Mouse (Mus musculus) midbrain, embryonic 16.5 days (tissue): Measurements from ENCODE around the gene Cln3. TPM values are rescaled to one million over a fixed set of nuclear protein-coding genes. Genes with fewer than 3 reads are reported as not detected.

ENCODE experiments used
- ATAC-seq: fragments of 200-750 bp; cut with Nextera tagmentation; 2 replicates; pipeline ENCODE4 v1.8.0; 2017; ENCODE audit warnings: moderate TSS enrichment
- H3K27ac ChIP-seq: fragments of 300-500 bp; sonication (generic); 2 replicates; pipeline ENCODE4 v1.5.1; 2014; ENCODE audit warnings: mild to moderate bottlenecking, low read length, mixed read lengths
- H3K27me3 ChIP-seq: fragments of 300-500 bp; sonication (generic); 2 replicates; pipeline ENCODE4 v1.6.1; 2014; ENCODE audit warnings: low read depth, low read length, mixed read lengths; ENCODE audit not compliant: control insufficient read depth, insufficient read depth
- H3K36me3 ChIP-seq: fragments of 300-500 bp; sonication (generic); 2 replicates; pipeline ENCODE4 v1.6.1; 2014; ENCODE audit warnings: mild to moderate bottlenecking, low read length, moderate library complexity, mixed read lengths; ENCODE audit not compliant: control insufficient read depth, insufficient read depth
- H3K4me1 ChIP-seq: fragments of 300-500 bp; sonication (generic); 2 replicates; pipeline ENCODE4 v1.6.1; 2014; ENCODE audit warnings: mild to moderate bottlenecking, low read length, mixed read lengths; ENCODE audit not compliant: control insufficient read depth, insufficient read depth
- H3K4me2 ChIP-seq: fragments of 300-500 bp; sonication (generic); 2 replicates; pipeline ENCODE4 v1.6.1; 2014; ENCODE audit warnings: mild to moderate bottlenecking, low read length, mixed read lengths
- H3K4me3 ChIP-seq: fragments of 300-500 bp; sonication (generic); 2 replicates; pipeline ENCODE4 v1.5.1; 2014; ENCODE audit warnings: low read depth, mild to moderate bottlenecking, low read length, moderate library complexity, mixed read lengths
- H3K9ac ChIP-seq: fragments of 300-500 bp; sonication (generic); 2 replicates; pipeline ENCODE4 v1.6.1; 2014; ENCODE audit warnings: low read depth, low read length, mixed read lengths
- H3K9me3 ChIP-seq: fragments of 300-500 bp; sonication (generic); replicated peaks from 2 replicates; pipeline ENCODE4 v1.6.1; 2014; ENCODE audit warnings: mild to moderate bottlenecking, low read length, mixed read lengths; ENCODE audit not compliant: control insufficient read depth, poor library complexity, severe bottlenecking
- WGBS: fragments of 180-500 bp; shearing (Covaris S2); extraction: QIAGEN DNeasy Blood & Tissue Kit; methylation state at CpG from one replicate; pipeline ENCODE4 v1.1.7; 2014; 5-methylcytosine and 5-hydroxymethylcytosine counted together
- polyA plus RNA-seq: library from polyadenylated mRNA; unstranded; fragments of >200 nt; fragmentation: Nextera tagmentation; extraction: Ambion mirVana; gene quantifications from 2 replicates; pipeline ENCODE4 v1.2.1, GENCODE M21; 2015

The Cln3 gene
- polyA plus RNA-seq, 1 experiment from 2014 or later, result 37.7 TPM

- H3K4me2 ChIP-seq, result peak overlapping the region; percentile 93
- H3K4me1 ChIP-seq, result peaks cover 16% of the 10 kb centered on the region
- peak overlapping the region; percentile 78 for H3K27ac ChIP-seq
- no peaks in the 10 kb centered on the region for H3K9me3 ChIP-seq
- H3K27me3 ChIP-seq, result no peaks in the 10 kb centered on the region; the same call in 1 of the 2 replicates
- H3K4me3 ChIP-seq, result peak overlapping the region; percentile 45
- peak overlapping the region; percentile 69 for H3K9ac ChIP-seq
- peak; percentile 88 for ATAC-seq
- no peaks in the 10 kb centered on the region for H3K36me3 ChIP-seq
- 0% methylated on average over 22 of the region's 22 CpGs for WGBS
These were observed 2.3 kb downstream of the Cln3 start for GRCm38 (mm10) chr7:126583251-126583709.

- Histone ChIP-seq H3K27me3 (no peaks in the 10 kb centered on the region; the same call in 1 of the 2 replicates), H3K9ac (peak overlapping the region; percentile 69), H3K4me3 (peak overlapping the region; percentile 45), H3K36me3 (no peaks in the 10 kb centered on the region), H3K4me2 (peak overlapping the region; percentile 93), H3K27ac (peak overlapping the region; percentile 78; the same call in 1 of the 2 replicates), H3K4me1 (peaks cover 16% of the 10 kb centered on the region), H3K9me3 (no peaks in the 10 kb centered on the region)
- 1% methylated on average over 20 of the region's 20 CpGs for WGBS
- ATAC-seq, result peak; percentile 68
These were observed 2.9 kb downstream of the Cln3 start for GRCm38 (mm10) chr7:126582759-126583158.

GRCm38 (mm10) chr7:126581661-126582060 is 4.0 kb downstream of the Cln3 start:
- Histone ChIP-seq H3K4me1 (peaks cover 16% of the 10 kb centered on the region), H3K4me3 (no peak overlapping the region), H3K9ac (no peak overlapping the region), H3K4me2 (peak overlapping the region; percentile 18; the same call in 1 of the 2 replicates), H3K27me3 (no peaks in the 10 kb centered on the region), H3K27ac (no peak overlapping the region), H3K9me3 (no peaks in the 10 kb centered on the region), H3K36me3 (no peaks in the 10 kb centered on the region)
- 81% methylated on average over 6 of the region's 6 CpGs for WGBS
- ATAC-seq, result no peak

- 61% methylated on average over 8 of the region's 8 CpGs for WGBS
- no peak overlapping the region for H3K4me3 ChIP-seq
- ATAC-seq, result no peak
- H3K9me3 ChIP-seq, result no peaks in the 10 kb centered on the region
- H3K27me3 ChIP-seq, result no peaks in the 10 kb centered on the region
- H3K36me3 ChIP-seq, result peaks cover 8% of the 10 kb centered on the region; the same call in 1 of the 2 replicates
- no peak overlapping the region for H3K9ac ChIP-seq
- no peak overlapping the region for H3K4me2 ChIP-seq
- no peak overlapping the region for H3K27ac ChIP-seq
- peaks cover 16% of the 10 kb centered on the region for H3K4me1 ChIP-seq
These were observed 6.4 kb downstream of the Cln3 start for GRCm38 (mm10) chr7:126579172-126579571.

- Histone ChIP-seq H3K9me3 (no peaks in the 10 kb centered on the region), H3K27ac (no peak overlapping the region), H3K27me3 (no peaks in the 10 kb centered on the region), H3K4me1 (peaks cover 10% of the 10 kb centered on the region), H3K4me2 (no peak overlapping the region), H3K36me3 (peaks cover 11% of the 10 kb centered on the region), H3K9ac (no peak overlapping the region), H3K4me3 (no peak overlapping the region)
- ATAC-seq, result no peak
- WGBS, result 51% methylated on average over 8 of the region's 8 CpGs
These were observed 8.7 kb downstream of the Cln3 start for GRCm38 (mm10) chr7:126576946-126577345.

GRCm38 (mm10) chr7:126566094-126566765 is 19.4 kb downstream of the Cln3 start, which contains the start of gene Eif3c:
Gene Eif3c (minus strand): TSS chr7:126566411.
- Histone ChIP-seq H3K9ac (peak within 1 kb of the TSS; percentile 88), H3K9me3 (no peaks in the 10 kb centered on the region), H3K4me2 (peak within 1 kb of the TSS; percentile 93), H3K36me3 (peaks cover 20% of the 10 kb centered on the region), H3K27ac (peak within 1 kb of the TSS; percentile 81), H3K27me3 (no peaks in the 10 kb centered on the region), H3K4me3 (peak within 1 kb of the TSS; percentile 98), H3K4me1 (peaks cover 8% of the 10 kb centered on the region)
- ATAC-seq, result peak; percentile 97
- under 1% methylated on average over 46 of the region's 46 CpGs for WGBS

- H3K9me3 ChIP-seq, result no peaks in the 10 kb centered on the region
These were observed 19.9 kb downstream of the Cln3 start for GRCm38 (mm10) chr7:126565693-126566092.

GRCm38 (mm10) chr7:126556635-126557034 is 29.0 kb downstream of the Cln3 start:
- no peak for ATAC-seq
- Histone ChIP-seq H3K9me3 (no peaks in the 10 kb centered on the region), H3K4me1 (no peaks in the 10 kb centered on the region), H3K36me3 (peaks cover 71% of the 10 kb centered on the region), H3K4me2 (no peak overlapping the region), H3K9ac (no peak overlapping the region), H3K27ac (no peak overlapping the region), H3K27me3 (no peaks in the 10 kb centered on the region), H3K4me3 (no peak overlapping the region)
- WGBS, result 92% methylated on average over 5 of the region's 5 CpGs

More at GRCm38 (mm10) chr7:126565693-126566092, 19.9 kb downstream of the Cln3 start:
- Histone ChIP-seq H3K4me3 (peak overlapping the region; percentile 98), H3K9ac (peak overlapping the region; percentile 88), H3K36me3 (peaks cover 22% of the 10 kb centered on the region), H3K27me3 (no peaks in the 10 kb centered on the region), H3K4me1 (peaks cover 8% of the 10 kb centered on the region), H3K27ac (peak overlapping the region; percentile 81), H3K4me2 (peak overlapping the region; percentile 93)
- 2% methylated on average over 27 of the region's 28 CpGs for WGBS
- no peak; the same call in 1 of the 2 replicates for ATAC-seq

- Histone ChIP-seq H3K4me3 (no peak overlapping the region), H3K27ac (no peak overlapping the region), H3K9me3 (no peaks in the 10 kb centered on the region), H3K4me2 (no peak overlapping the region), H3K27me3 (no peaks in the 10 kb centered on the region), H3K9ac (no peak overlapping the region), H3K36me3 (peaks cover 68% of the 10 kb centered on the region), H3K4me1 (no peaks in the 10 kb centered on the region)
- no peak for ATAC-seq
- WGBS, result 100% methylated on average over 1 of the region's 1 CpGs
These were observed 30.8 kb downstream of the Cln3 start for GRCm38 (mm10) chr7:126554796-126555195.
